Mouse (Mus musculus) monocyte, adult 2 months (primary cell): ENCODE measurements around the gene Pax1.

Experiments used
- DNase-seq, 2 experiments: peaks; one replicate each; pipeline ENCODE4 v3.0.0; 2022; ENCODE audit warnings: low spot score in 2 of 2, low read depth in 1 of 2

The Pax1 gene

DNA sequence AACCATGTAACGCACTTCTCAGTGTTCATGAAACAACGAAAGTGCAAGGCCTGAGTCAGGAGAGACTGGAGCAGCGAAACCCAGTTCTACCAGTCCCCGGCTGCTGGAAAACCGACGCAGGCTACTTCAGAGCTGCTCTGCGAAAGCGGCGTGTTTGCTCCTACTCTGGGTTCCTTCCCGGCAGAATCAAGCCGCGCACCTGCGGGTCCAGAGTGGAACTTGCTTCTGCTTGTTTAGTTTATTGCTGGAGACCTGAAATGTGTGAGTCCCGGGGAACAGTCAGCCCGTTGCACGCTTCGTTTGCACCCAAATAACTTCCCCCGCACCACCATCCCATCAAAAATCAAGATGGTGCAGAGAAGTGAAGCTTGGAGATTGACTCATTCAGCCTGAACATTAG, at the start of gene Pax1:
TSS of gene Pax1 (plus strand) at position 345 of the 400 bp plus-strand sequence.
- no peak for DNase-seq

GRCm38 (mm10) chr2:147321036-147321435, 40.7 kb upstream of the Pax1 start:
- no peak for DNase-seq

GRCm38 (mm10) chr2:147325178-147325577, 36.5 kb upstream of the Pax1 start:
- no peak for DNase-seq

GRCm38 (mm10) chr2:147332731-147333130, 29.0 kb upstream of the Pax1 start:
- no peak for DNase-seq

DNA sequence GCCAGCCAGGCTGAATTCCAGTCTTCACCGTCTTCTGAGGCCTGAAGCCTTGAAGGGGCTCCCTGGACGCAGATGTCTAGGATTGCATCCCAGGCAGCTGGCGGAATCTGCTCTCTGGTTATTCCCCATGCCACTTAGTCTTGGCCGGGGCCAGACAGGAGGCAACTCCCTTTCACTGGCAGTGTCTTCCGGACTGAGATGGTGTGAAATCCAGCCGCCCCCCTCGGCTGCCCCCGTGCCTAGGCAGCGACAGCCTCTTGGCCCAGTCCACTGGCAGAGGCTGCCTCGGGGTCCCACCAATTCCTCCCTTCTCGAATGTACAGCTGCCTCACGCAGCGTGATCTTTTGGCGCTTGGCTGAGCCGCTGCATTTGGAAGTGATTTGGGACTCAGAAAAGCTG, 23.0 kb upstream of the Pax1 start:
- no peak for DNase-seq

DNA sequence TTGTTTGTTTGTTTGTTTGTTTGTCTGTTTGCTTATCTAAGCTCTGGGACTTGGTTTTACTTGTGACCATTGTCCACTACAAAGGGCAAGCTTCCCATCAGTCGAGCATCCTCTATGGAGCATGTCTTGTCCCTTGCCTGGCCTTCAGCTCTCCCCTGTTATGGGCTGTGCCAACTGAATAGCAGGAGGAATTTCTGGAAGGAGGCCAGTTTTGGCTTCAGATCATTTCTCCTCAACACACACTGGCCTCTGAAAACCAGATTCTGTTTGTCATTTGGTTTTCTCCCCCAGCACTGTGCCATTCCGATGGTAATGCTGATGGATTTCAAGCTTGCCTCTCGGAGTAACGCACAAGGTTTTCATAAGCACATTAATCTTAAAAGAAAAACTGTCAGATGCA, 21.9 kb upstream of the Pax1 start:
- no peak for DNase-seq

- no peak for DNase-seq
These were observed 19.5 kb upstream of the Pax1 start for GRCm38 (mm10) chr2:147342198-147342597.

GRCm38 (mm10) chr2:147359716-147360115, 2.0 kb upstream of the Pax1 start:
- no peak for DNase-seq

DNA sequence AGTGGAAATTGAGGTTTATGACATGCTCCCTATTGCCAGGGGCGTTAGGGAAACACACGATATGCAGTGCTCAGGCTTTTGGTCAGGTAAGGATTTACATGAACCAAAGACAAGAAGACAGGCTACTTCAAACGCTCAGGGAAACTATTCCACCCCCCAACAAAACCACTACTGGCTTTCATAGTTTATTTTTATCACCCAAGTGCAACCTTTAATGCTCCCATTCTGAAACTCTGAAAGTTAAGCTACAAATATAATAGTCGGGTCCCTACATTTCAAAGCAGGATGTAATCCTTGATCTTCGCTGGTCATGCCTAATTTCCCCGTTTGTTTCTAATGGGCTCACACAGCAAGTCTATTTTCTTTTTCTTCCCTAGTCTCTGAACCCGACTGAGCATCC, 1.3 kb upstream of the Pax1 start:
- DNase-seq: no peak

DNA sequence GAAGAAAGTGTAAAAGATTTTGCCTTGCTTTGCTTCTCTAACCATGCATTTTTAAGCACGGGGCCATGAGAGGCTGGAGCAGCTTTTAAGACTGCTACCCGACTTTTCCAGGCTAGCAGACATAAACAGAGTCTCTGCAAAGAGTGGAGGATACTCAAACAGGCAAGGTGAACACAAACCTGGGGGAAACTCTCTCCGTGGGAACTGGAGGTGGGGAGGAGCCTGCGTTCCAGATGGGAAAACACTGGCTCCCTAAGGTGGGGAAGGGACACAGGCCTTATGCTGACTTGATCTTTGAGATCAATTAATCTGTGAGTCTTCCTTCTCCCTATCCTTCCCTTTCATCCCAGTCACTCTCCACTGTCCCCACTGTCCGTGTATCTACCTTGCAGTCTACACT, 869 bp upstream of the Pax1 start:
- DNase-seq: no peak

DNA sequence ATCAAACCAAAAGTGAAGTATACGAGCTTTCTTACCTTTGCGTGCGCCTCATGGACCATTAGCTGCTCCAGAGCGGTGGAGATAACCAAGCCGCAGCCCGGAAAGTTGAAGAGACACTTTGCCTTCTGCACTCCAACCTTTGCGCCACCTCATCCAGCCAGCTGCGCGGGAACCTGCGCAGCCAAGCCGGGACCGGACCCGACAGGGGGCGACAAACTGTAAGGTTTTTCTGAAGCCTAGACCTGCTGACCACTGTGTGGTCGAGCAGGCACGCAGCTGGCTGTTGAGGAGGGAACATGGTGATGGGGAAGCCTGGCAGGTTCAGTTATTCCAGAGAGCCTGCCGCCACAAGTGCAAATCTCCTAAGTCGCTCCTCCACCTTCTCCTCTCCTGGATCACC, 591 bp downstream of the Pax1 start:
- DNase-seq: no peak

DNA sequence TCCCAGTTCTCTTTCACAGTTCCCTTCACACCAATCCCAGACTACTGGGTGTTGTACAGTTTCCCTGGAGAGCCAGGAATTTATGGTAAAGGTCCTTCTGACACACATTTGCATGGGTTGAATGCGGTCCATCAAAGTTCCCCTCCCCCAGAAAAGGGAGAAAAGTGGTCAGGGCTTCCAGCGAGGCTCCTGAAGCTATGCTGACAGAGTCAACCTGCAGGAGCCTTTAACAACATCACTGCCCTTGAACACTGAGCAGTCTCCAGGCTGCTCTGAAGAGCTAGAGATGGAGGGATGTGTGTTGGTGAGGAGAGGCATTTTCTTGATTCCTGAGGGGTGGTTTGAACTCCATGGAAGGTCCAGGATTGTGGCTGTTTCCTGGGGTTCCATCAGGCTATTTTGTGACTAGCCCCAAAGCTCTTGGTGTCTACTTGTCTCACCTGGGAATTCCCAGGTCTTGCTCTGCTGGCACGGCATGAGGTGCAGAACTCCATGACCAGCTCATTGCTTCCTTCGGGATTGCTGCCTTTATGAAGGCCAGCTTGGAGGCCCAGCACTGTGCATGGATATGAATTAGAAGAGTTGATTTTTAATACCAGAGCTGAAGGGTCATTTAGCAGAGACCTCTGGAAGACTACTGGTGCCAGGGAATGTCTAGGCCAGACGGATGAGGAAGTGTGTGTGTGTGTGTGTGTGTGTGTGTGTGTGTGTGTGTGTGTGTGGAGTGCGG, 1.8 kb downstream of the Pax1 start:
- DNase-seq: no peak

GRCm38 (mm10) chr2:147364198-147364597, 2.5 kb downstream of the Pax1 start:
- no peak for DNase-seq

DNA sequence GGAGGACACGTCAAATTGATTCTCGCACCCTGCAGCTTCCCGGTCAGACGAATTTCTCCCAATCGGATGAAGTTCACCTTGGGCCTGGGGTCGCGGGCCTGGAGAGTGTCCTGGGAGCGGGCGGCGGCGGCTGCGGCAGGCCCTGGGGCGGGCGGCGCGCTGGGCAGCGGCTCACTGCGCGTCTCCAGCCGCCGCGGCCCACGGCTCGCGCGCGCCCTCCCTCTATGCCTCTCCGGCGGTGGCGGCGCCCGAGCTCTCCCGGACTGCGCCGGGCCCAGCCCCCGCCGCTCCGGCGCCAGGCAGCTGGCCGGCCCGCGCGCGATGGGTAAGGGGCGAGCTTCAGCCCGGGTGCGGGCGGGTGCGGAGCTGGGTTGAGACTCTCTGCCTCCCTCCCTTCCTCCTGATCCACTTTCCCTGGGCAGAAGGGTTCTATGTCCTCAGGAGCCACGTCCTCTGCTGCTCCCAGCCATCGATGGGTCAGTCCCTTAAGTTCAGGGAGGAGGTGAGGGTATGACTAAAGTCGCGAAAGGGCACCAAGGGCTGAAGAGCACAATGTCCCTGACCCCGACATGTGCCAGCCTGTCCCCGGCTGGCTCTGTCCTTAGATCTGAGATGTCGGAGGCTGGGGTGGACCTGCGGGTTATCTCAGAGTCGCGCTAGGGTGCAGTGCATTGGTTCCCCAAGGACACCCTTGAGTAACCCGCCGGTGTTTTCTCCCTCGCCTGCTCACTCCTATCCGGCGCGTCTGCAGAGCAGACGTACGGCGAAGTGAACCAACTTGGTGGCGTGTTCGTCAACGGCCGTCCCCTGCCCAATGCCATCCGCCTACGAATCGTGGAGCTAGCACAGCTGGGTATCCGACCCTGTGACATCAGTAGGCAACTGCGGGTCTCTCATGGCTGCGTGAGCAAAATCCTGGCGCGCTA, 3.5 kb downstream of the Pax1 start:
- DNase-seq: no peak

- DNase-seq: no peak
These were observed 4.3 kb downstream of the Pax1 start for GRCm38 (mm10) chr2:147365908-147366630.

DNA sequence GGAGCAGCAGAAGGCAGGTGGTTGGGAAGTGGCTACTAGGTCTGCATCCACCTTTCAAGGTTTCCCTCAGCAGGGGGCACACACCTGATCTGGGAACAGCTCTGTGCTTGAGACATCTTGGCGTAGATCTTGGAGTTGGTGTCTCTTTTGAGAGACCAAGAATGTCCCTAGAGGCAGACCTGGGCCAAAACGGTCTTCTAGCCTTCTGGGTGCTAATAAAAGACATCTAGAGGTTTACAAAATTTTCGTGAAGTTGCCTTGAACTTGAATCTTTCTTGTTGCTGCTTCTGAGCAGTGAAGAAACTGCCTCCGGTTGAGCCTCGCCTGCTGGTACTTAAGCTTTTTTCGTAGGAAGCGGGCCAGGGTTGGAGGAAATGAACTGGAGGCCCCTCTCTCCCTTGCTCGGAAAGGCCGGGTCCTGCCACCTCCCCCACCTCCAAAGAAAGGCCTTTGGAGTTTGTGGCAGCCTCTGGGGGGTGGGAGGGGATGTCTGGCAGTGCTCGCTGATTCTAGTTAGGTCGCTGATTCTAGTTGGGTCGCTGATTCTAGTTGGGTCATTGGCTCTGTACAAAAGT, 5.6 kb downstream of the Pax1 start:
- DNase-seq: no peak

DNA sequence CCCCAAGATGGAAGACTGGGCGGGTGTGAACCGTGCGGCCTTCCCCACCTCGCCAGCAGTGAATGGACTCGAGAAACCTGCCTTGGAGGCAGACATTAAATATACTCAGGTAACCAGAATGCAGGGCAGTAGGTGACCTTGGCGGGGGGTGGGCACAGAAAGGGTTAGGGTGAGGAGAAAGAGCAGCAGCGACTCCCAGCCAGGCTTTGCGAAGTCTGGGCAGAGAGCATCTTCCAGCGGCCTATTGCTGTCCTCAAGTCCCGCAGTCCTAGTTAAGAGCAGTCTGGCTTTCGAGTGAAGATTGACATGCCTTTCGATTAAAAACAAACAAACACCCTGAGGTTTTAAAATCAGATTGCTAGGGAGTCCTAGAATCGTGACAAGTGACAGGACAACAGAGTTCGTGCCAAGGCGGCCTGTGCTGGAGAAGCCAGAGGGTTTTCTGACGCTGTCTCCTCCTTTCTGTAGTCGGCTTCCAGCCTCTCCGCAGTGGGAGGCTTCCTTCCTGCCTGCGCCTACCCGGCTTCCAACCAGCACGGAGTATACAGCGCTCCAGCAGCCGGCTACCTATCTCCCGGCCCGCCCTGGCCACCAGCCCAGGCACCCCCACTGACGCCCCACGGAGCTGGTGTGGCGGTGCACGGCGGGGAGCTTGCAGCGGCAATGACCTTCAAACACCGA, 6.3 kb downstream of the Pax1 start:
- DNase-seq: no peak

DNA sequence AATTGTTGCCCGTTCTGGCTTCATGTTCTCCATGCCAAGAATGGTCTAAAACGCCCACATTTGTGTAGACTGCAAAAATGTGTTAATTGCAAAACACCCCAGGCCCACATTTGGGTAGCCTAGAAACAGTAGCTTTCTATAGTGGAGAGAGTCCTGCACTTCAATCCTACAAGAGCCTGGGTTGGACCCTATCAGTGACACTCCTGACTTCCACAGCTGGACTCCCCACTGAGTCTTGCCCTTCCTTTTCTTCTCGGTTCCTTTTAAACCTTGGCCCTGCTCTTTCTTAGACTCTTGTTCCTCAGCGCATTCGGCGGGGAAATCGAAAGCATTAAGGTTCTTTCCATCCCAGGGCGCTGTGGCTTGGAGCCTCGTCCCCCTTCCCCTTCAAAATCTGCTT, 7.8 kb downstream of the Pax1 start:
- no peak for DNase-seq

DNA sequence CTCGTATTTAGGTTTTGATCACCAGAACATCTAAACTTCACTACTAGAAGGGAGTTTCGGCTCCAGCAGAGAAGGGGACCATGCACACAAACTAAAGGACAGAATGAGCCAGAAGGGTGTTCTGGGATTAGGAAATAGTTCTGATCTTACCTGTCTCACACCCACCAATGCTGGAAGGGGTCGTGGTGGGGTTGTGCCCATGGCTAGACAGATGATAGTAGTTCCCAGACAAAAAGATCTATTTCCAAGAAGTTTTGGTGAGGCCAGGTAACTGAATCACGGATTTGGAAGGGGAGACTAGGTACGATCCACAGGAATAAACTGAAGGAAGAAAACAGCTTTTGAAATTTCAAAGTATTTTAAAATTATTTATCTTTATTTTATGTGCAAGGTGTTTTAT, 8.4 kb downstream of the Pax1 start:
- no peak for DNase-seq

DNA sequence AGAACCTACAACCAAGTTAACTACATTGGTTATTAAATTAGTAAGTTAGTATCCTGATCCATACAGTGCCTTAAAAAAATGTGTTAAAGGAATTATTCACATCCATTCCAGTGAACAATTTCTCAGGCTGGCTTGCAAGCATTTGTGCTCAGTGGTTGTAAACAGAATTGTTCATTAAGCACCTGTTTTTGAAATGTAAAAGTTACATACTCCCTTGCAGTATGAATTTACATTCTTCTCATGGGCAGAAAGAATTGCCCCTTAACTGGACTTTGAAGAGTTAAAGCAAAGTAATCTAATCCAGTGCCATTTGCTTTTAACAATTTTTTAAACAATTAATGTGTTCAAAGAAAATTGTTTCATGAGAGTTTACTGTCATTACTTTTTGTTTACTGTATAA, 9.6 kb downstream of the Pax1 start:
- no peak for DNase-seq

- DNase-seq: no peak
These were observed 10.1 kb downstream of the Pax1 start for GRCm38 (mm10) chr2:147371840-147372239.
